Mouse (Mus musculus): ENCODE measurements around the gene Fzd9. TPM values are rescaled to one million over a fixed set of nuclear protein-coding genes. Genes with fewer than 3 reads are reported as not detected.

Fzd9 gene
- polyA plus RNA-seq, 1 experiment from 2014 or later = 1.5 TPM

- ATAC-seq (ENCODE audit: insufficient read depth, low FRiP score) = no peak
- H3K4me2 ChIP-seq (ENCODE audit: low read depth, low read length) = no peak overlapping the region
- H3K9me3 ChIP-seq (replicated peaks; ENCODE audit: control insufficient read depth, low read length) = no peaks in the 10 kb centered on the region
- H3K27me3 ChIP-seq (ENCODE audit: control insufficient read depth, insufficient read depth, low read length) = no peaks in the 10 kb centered on the region
- no peak overlapping the region for H3K27ac ChIP-seq (ENCODE audit: low read length)
- H3K36me3 ChIP-seq (ENCODE audit: control insufficient read depth, insufficient read depth, low read length) = peaks cover 43% of the 10 kb centered on the region
- H3K4me1 ChIP-seq (ENCODE audit: control insufficient read depth, insufficient read depth, low read length) = no peaks in the 10 kb centered on the region
- H3K4me3 ChIP-seq (replicated peaks; ENCODE audit: low read length) = no peak overlapping the region
- no peak overlapping the region for H3K9ac ChIP-seq (ENCODE audit: low read length)
Observed at GRCm38 (mm10) chr5:135220941-135221340, 30.1 kb downstream of the Fzd9 start.

- Histone ChIP-seq H3K27ac (ENCODE audit: low read length) (no peak overlapping the region), H3K27me3 (ENCODE audit: control insufficient read depth, insufficient read depth, low read length) (no peaks in the 10 kb centered on the region), H3K9me3 (replicated peaks; ENCODE audit: control insufficient read depth, low read length) (no peaks in the 10 kb centered on the region), H3K9ac (ENCODE audit: low read length) (no peak overlapping the region), H3K36me3 (ENCODE audit: control insufficient read depth, insufficient read depth, low read length) (peaks cover 35% of the 10 kb centered on the region), H3K4me3 (replicated peaks; ENCODE audit: low read length) (no peak overlapping the region), H3K4me2 (ENCODE audit: low read depth, low read length) (no peak overlapping the region), H3K4me1 (ENCODE audit: control insufficient read depth, insufficient read depth, low read length) (no peaks in the 10 kb centered on the region)
- ATAC-seq (ENCODE audit: insufficient read depth, low FRiP score) = no peak
- WGBS = 89% methylated on average over 6 of the region's 6 CpGs
Observed at GRCm38 (mm10) chr5:135216871-135217270, 34.2 kb downstream of the Fzd9 start.

GRCm38 (mm10) chr5:135208197-135208596 is 42.8 kb downstream of the Fzd9 start:
- H3K9ac ChIP-seq (ENCODE audit: low read length) = no peak overlapping the region
- no peaks in the 10 kb centered on the region for H3K27me3 ChIP-seq (ENCODE audit: control insufficient read depth, insufficient read depth, low read length)
- no peaks in the 10 kb centered on the region for H3K9me3 ChIP-seq (replicated peaks; ENCODE audit: control insufficient read depth, low read length)
- H3K4me3 ChIP-seq (replicated peaks; ENCODE audit: low read length) = no peak overlapping the region
- ATAC-seq (ENCODE audit: insufficient read depth, low FRiP score) = no peak
- H3K36me3 ChIP-seq (ENCODE audit: control insufficient read depth, insufficient read depth, low read length) = peaks cover 53% of the 10 kb centered on the region
- H3K4me1 ChIP-seq (ENCODE audit: control insufficient read depth, insufficient read depth, low read length) = no peaks in the 10 kb centered on the region
- 86% methylated on average over 1 of the region's 1 CpGs for WGBS
- H3K27ac ChIP-seq (ENCODE audit: low read length) = no peak overlapping the region
- no peak overlapping the region for H3K4me2 ChIP-seq (ENCODE audit: low read depth, low read length)

- H3K27ac ChIP-seq (ENCODE audit: low read length) = no peak overlapping the region
- no peaks in the 10 kb centered on the region for H3K9me3 ChIP-seq (replicated peaks; ENCODE audit: control insufficient read depth, low read length)
- H3K4me3 ChIP-seq (replicated peaks; ENCODE audit: low read length) = no peak overlapping the region
- WGBS = 74% methylated on average over 3 of the region's 3 CpGs
- H3K36me3 ChIP-seq (ENCODE audit: control insufficient read depth, insufficient read depth, low read length) = peaks cover 36% of the 10 kb centered on the region
- H3K9ac ChIP-seq (ENCODE audit: low read length) = no peak overlapping the region
- no peaks in the 10 kb centered on the region for H3K4me1 ChIP-seq (ENCODE audit: control insufficient read depth, insufficient read depth, low read length)
- H3K27me3 ChIP-seq (ENCODE audit: control insufficient read depth, insufficient read depth, low read length) = no peaks in the 10 kb centered on the region
- no peak for ATAC-seq (ENCODE audit: insufficient read depth, low FRiP score)
- no peak overlapping the region for H3K4me2 ChIP-seq (ENCODE audit: low read depth, low read length)
Observed at GRCm38 (mm10) chr5:135202763-135203162, 48.3 kb downstream of the Fzd9 start.

Small RNAs within 50 kb of the gene (microRNA-seq; reads per million reads assigned to microRNA genes)
- gene Gm25315 = not detected

Other genes starting within 250 kb of the Fzd9 start
- 70.7 and 73.9 TPM in 2 replicates for gene Abhd11, start 242.1 kb downstream of the Fzd9 start, polyA plus RNA-seq (2015; fragmentation: Nextera tagmentation; extraction: Ambion mirVana)
- gene Stx1a, start 227.7 kb downstream of the Fzd9 start, polyA plus RNA-seq (2015; fragmentation: Nextera tagmentation; extraction: Ambion mirVana) = 12.5 and 14.0 TPM in 2 replicates
- gene Dnajc30, start 187.0 kb downstream of the Fzd9 start, polyA plus RNA-seq (2015; fragmentation: Nextera tagmentation; extraction: Ambion mirVana) = 32.6 and 33.3 TPM in 2 replicates
- 94.8 and 105 TPM in 2 replicates for gene Bud23, start 186.3 kb downstream of the Fzd9 start, polyA plus RNA-seq (2015; fragmentation: Nextera tagmentation; extraction: Ambion mirVana)
- gene Vps37d, start 173.0 kb downstream of the Fzd9 start, polyA plus RNA-seq (2015; fragmentation: Nextera tagmentation; extraction: Ambion mirVana) = 2.3 and 3.5 TPM in 2 replicates
- 3.8 and 4.7 TPM in 2 replicates for gene Mlxipl, start 161.3 kb downstream of the Fzd9 start, polyA plus RNA-seq (2015; fragmentation: Nextera tagmentation; extraction: Ambion mirVana)
- gene Tbl2, start 101.6 kb downstream of the Fzd9 start, polyA plus RNA-seq (2015; fragmentation: Nextera tagmentation; extraction: Ambion mirVana) = 23.9 and 26.4 TPM in 2 replicates
- 50.1 and 54.6 TPM in 2 replicates for gene Bcl7b, start 82.9 kb downstream of the Fzd9 start, polyA plus RNA-seq (2015; fragmentation: Nextera tagmentation; extraction: Ambion mirVana)
- gene Baz1b, start 64.0 kb downstream of the Fzd9 start, polyA plus RNA-seq (2015; fragmentation: Nextera tagmentation; extraction: Ambion mirVana) = 24.3 and 28.5 TPM in 2 replicates
- gene Fkbp6, start 98.8 kb upstream of the Fzd9 start, polyA plus RNA-seq (2015; fragmentation: Nextera tagmentation; extraction: Ambion mirVana) = 0.30 and 0.35 TPM in 2 replicates
- gene Trim50, start 102.1 kb upstream of the Fzd9 start, polyA plus RNA-seq (2015; fragmentation: Nextera tagmentation; extraction: Ambion mirVana) = 1.2 and 1.3 TPM in 2 replicates
- gene Nsun5, start 118.7 kb upstream of the Fzd9 start, polyA plus RNA-seq (2015; fragmentation: Nextera tagmentation; extraction: Ambion mirVana) = 31.5 and 34.6 TPM in 2 replicates
- 7.7 and 8.7 TPM in 2 replicates for gene Pom121, start 143.3 kb upstream of the Fzd9 start, polyA plus RNA-seq (2015; fragmentation: Nextera tagmentation; extraction: Ambion mirVana)